Mouse (Mus musculus) gastrocnemius, postnatal 10 days (tissue): ENCODE measurements around the gene Fut1. TPM values are rescaled to one million over a fixed set of nuclear protein-coding genes. Genes with fewer than 3 reads are reported as not detected.
A peak's percentile ranks its signal among the peaks of the same experiment; 100 is the strongest.

Experiments used
- DNase-seq: peaks from one replicate; pipeline ENCODE4 v3.0.0; 2021; ENCODE audit warnings: mixed read lengths
- total RNA-seq, 2 experiments: library from RNA; stranded (reverse); gene quantifications; 2 replicates each; pipeline ENCODE4 v1.2.3; 2021

The Fut1 gene
- total RNA-seq, 2 experiments from 2014 or later, result not detected

DNA sequence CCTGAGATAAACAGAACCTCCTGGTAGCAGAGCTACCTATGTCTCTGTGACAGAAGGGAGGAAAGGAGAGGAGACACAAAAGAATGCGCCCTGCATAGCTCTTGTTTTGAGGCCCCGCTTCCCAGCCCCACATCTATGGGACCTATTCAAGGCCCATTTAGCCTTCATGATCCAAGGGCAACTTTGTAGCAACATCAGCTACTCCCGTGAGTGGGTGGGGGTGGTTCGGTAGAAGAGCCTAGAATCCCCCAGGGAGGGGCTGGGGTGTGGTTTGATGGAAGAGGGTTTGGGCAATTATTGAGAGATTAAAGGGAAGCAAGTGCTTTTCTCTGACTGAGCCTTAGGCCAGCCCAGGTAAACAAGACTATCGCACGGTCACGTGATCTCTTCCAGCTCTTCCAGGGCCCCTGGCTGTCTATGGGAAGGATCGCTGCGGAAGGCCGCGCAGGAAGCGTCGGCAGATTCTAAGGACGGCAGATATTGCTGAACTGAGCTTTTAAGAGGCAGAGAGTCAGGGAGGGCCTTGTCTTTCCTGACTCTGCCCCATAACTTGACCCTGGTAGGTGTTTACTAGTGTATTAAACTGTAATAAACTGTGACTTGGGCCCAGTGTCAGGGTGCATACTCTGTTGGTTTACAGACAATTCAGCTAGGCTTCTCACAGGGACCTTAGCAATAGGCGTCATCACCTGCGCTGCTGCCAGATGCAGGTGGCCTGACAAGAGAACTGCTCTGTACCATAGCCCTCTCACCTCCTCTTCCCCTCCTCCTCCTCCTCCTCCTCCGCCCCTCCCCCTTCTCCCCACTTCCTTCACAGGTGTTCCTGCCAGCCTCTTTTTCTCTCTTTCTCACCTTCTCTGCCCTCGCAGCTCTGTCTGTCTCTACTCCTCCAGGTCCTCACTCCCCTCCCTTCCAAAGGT lies 17.9 kb upstream of the Fut1 start:
- no peak for DNase-seq

DNA sequence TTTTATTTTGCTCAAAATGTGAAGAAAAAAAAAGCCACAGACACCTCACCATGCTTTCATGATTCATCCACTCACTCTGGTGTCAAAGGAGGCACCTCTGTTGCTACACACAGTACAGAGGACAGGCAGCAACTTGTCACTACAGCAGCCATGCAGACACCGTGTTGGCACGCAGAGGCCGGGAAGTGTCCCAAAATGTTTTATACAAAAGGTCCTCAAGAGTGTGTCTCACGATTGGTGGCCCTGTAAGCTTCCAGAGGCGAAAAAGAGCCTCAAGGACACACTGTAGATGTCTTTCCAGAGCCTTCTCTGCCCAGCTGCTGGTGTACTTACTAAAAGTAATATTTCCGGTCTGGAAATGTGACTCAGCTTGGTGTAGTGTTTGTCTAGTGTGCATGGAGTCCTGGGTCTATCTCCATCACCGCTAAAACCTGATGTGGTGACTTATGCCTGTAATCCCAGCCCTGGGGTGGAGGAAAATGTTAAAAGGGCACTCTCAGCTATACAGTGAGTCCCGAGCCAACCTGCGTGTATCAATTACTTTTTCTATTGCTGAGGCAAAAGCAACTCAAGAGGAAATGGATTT lies 11.3 kb upstream of the Fut1 start:
- no peak for DNase-seq

DNA sequence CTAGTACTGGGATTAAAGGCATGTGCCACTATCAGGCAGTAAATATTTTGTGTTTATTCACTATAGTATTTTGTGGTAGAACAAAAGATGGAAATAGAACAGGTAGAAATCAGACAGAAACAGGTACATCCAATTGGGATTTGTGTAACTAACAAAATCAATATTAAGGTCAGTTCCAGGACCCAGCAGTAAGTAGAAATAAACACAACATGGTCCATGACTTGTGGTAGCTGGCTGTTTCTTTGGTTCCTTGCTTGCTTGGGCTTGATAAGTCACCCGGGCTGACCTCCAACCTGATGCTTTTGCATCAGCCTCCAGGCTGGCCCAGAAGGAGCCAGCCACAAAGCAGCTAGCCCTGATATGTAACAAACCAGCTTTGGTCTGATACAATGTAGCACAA lies 7.6 kb upstream of the Fut1 start:
- no peak for DNase-seq

DNA sequence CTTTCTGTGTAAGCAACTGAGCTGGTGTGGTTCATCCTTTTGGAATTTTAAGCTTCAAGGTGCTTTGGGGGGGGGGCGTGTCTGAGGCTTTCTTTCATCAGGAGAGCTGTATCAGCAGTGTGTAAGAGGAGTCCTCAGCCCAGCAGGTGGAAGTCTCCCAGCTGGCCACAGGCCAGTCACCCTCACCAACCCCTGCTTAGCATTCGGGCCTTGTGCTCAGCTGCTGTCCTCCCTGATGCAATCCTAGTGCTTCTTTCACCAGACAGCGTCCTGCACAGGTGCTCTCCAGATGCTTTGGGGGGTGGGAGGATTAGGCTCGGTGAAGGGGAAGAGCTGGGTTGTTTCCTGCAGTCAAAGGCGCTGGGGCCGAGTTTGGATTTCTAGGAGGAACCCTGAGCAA lies 812 bp upstream of the Fut1 start:
- peak; percentile 49 for DNase-seq

DNA sequence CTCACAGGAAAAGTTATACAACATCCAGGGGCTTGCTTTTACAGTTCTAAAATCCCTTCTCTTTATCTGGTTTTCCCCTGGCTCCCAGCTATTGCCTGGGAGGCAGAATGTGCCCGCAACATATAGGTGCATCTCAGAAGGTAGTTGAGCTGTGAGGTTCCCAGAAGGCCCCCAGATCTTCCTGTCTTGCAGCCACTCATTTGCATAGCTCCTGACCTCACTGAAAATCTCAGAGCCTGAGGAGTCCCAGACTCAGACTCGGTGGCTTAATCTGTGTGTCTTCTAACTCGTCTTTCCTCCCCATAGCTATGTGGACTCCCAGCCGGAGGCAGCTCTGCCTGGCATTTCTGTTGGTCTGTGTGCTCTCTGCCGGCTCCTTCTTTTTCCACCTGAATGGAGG lies 1.2 kb downstream of the Fut1 start:
- DNase-seq, result no peak

DNA sequence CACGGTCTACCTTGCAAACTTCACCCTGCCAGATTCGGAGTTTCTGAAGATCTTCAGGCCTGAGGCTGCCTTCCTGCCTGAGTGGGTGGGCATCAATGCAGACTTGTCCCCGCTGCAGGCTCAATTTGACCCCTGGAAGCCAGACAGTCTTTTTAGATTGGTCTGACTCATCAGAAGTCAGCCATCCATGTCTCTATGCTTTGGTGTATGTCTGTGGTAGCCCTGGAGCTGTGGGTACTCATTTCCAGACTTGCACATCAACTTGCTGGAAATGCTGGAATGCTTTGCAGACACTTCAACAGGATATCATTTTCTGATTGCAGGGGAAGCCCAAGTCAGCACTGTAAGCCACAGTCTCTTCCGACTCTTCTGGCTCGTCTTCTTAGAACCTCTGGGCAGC lies 2.5 kb downstream of the Fut1 start:
- no peak for DNase-seq

DNA sequence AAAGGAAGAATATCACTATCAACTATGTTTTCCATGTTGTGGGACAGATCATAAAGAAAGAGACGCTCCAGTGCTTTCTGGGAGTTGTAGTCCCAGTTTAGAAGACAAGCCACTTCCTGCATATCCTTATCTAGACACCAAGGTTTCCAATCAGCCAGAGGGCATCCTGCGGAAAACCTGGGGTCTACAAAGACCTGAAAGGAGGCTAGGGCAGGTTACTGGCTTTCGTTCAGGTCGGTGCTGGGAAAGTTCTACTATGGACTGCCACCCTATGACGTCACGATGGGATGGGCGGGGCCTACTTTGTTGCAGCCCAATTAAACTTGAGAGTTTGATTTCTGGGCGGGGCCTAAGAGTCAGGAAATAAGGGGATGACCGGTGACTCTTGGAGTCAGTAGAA lies 4.4 kb downstream of the Fut1 start, which contains the start of gene Izumo1:
Gene Izumo1, plus strand, starts transcription at position 369 of the 400 bp plus-strand sequence.
- no peak for DNase-seq

DNA sequence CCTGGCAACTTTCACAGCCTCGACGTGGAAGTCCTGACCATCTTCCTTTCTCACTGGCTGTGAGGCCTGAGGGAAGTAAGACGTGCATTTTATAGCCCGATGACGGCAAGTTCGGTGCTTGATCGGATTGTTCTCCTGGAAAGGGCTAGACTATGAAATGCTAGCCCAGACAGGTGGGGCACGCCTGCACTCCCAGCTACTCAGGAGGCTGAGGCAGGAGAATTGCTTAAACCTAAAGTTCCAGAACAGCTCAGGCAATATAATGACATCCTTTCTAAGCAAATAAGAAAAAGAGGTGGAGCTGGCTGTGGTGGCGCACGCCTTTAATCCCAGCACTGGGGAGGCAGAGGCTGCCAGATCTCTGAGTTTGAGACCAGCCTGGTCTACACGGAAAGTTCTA lies 6.4 kb downstream of the Fut1 start:
- no peak for DNase-seq

DNA sequence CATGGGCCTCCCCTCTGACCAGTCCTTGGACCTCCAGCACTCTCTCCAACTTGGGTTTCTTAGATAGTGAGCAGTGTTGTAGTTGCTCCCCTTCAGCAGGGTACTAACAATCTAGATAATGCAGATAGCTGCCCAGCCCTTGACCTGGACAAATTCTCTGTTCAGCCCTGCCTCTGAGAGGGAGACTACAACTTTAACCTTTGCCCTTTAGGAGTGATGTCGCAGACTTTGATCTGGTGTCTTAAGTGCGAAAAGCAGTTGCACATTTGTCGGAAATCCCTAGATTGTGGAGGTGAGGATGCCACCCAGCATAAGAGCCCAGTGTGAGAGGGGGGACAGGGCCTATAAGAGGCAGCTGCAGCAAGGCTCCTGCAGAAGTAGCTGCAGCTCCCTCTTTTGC lies 7.6 kb downstream of the Fut1 start:
- no peak for DNase-seq

DNA sequence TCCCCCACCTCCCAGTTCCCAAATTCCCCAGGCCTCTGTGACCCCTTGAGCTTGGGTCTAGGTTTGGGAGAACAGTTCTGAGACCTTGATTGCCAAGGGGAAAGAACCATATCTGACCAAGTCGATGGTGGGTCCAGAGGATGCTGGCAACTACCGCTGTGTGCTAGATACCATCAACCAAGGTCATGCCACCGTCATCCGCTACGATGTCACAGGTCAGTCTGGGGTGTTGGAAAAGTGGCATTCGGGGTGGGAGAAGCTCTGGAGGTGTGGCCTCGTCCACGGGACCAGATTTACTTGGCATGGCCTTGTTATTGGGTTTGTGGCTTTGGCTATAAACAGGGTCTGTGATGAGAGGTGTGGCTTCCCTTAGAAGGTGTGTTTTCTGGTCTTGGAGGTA lies 8.4 kb downstream of the Fut1 start:
- no peak for DNase-seq

DNA sequence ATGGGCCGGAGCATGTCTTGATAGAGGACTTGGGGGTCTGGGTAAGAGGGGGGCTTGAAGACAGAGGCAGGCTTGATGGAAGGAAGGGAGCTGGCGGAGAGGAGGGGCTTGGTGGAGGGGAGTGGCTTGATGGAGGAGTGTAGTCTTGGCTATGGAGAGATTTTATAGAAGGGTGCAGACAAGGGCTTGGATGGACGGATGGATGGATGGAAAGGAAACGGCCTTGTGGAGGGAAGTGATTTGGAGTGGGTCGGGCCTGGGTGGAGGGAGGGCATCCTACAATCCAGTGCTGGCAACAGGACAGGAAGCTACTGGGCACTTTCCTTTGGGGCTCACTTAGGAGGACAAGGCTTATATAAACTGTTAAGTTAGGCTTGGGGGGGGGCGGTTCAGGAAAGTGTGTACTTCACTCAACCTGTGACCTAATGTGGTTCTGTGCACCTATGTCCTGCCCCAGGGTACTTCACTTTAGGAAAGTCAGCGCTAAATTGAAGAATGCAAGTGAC lies 9.5 kb downstream of the Fut1 start:
- DNase-seq, result no peak

DNA sequence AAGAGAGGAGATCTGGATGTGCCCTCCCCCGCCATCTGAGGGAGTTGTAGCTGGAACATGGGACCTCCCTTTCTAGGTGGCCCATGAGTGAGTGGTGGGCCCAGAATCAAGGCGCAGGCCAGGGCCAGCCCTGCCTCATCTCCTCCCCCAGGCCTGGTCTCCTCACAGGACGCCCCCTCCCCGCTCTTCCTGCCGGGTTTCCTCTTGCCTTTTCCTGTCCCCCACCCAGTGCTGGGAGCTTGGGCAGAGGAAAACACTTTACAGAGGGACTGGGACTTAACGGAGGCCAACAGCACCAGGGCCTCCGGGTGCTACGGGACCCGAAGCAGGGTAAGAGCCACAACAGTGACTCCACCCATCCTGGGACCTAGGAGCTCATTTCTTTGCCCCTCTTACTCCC lies 10.2 kb downstream of the Fut1 start, which contains the start of gene Rasip1:
Gene Rasip1, plus strand, starts transcription at position 228 of the 400 bp plus-strand sequence.
- DNase-seq, result no peak

DNA sequence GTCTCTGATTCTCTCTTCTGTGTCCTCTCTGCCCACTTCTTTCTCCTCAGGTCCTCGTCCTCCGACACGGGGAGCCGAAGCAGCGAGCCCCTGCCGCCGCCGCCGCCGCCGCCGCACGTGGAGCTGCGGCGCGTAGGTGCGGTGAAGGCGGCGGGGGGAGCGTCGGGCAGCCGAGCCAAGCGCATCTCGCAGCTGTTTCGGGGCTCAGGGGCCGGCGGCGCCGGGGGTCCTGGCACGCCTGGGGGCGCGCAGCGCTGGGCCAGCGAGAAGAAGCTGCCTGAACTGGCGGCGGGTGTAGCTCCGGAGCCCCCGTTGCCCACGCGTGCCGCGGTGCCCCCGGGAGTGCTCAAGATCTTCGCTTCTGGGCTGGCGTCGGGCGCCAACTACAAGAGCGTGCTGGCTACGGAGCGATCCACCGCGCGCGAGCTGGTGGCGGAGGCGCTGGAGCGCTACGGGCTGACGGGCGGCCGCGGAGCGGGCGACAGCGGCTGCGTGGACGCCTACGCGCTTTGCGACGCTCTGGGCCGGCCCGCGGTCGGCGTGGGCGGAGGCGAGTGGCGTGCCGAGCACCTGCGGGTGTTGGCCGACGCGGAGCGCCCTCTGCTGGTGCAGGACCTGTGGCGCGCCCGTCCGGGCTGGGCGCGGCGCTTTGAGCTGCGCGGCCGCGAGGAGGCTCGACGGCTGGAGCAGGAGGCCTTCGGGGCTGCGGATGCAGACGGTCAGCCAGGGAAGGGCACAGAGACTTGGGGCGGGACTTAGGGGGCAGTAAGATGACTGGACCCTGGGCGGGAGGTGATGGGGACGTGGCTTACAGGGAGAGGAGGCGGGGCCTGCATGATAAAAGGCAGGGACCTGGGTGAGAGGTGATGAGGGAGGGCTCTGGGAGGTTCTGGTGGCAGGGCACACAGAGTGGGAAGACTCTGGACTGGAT lies 11.5 kb downstream of the Fut1 start:
- peak; percentile 96 for DNase-seq

DNA sequence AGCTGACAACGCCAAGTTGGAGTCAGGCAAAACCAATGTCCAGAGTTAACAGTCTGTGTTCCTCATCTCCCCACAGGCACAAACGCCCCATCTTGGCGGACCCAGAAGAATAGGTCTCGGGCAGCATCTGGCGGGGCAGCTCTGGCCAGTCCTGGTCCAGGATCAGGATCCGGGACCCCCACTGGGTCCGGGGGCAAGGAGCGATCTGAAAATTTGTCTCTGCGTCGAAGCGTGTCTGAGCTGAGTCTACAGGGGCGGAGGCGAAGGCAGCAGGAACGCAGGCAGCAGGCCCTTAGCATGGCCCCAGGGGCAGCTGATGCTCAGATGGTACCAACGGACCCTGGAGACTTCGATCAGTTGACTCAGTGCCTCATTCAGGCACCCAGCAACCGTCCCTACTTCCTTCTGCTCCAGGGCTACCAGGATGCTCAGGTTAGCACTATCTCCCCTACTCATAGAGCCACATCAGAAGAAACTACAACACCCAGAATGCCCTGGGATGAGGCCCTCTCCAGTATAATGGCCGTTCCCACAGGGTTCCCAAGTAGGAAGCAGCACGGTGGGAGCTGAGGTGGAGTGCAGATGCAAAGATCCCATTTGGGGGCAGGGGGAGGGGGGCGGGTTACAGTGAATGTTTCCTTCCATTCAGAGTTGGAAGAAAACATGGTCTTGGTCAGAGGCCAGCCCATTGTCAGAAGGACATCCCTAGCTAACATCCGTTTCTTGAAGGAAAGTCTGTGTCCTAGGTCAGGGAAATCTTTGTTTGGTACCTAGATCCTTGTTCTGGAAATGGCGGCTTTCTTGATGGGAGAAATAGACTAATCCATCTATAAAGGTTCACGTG lies 13.2 kb downstream of the Fut1 start:
- no peak for DNase-seq

DNA sequence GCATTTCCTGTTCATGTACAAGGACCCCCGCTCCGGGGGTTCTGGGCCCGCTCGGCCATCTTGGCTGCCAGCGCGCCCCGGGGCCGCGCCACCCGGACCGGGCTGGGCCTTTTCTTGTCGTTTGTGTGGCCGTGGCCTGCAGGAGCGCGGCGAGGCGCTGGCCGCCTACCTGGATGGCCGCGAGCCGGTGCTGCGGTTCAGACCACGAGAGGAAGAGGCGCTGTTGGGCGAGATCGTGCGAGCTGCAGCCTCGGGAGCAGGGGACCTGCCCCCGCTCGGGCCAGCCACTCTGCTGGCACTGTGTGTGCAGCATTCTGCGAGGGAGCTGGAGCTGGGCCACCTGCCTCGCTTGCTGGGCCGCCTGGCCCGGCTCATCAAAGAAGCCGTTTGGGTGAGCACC lies 15.4 kb downstream of the Fut1 start:
- no peak for DNase-seq

DNA sequence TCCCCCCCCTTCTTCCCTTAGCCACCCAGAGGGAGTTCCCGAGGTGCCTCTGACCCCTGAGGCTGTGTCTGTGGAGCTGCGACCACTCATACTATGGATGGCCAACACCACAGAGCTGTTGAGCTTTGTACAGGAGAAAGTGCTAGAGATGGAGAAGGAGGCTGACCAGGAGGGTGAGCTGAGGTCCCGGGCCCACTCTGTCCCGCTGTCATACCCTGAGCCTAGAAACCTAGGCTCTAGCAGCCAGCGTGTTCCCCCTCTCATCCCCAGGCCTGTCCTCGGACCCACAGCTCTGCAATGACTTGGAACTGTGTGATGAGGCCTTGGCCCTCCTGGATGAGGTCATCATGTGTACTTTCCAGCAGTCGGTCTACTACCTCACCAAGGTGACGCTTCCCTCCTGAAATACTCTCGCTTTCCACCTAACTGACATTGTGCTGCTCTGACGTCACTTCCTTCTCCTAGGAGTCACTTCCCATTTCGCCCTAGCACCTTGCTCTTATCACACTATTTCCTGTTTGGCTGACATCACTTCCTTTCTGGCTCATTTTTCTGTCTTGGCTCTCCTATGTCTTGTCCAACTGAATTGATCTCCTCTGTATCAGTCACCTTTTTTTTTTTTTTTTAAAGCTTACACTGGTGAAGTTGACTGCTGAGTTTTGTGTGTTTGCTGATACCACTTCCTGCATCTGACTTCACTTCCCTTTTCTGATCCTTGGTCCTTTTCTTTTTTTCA lies 18.0 kb downstream of the Fut1 start:
- DNase-seq, result no peak

DNA sequence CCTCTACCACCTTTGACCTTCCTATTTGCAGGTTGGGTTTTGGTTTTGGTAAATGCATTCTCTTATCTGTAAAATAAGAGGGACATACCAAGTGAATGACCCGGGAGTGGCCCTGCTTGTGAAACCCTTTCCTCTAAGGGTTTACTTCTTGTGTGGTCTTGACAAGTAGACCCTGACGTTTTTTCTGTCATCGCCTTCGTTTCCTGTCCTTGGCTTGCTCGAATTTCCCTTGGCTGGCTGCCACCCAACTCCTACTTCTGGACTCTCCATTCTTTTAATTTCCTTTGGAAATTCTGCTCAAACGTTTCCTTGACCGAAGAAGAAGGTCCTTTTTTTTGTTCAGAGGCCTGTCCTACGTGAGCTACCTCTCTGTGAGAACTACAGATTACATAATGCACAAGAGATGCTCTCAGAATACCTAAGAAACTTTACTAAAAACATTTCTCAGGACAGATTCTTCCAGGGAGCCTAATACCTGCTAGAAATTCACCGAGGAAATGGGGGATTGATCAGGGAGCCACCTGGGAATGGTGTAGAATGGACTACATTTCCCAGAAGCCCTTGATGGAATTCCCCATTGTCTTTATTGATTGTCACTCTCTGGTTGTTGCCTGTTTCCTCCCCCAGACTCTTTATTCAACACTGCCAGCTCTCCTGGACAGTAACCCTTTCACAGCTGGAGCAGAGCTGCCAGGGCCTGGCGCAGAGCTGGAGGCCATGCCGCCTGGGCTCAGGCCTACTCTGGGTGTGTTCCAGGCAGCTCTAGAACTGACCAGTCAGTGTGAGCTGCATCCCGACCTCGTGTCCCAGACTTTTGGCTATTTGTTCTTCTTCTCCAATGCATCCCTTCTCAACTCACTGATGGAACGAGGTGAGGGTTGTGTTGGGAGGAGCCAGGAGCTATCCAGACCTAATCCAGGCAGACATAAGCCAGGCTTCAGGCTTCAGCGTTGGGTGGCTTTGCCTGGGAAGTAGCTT lies 18.9 kb downstream of the Fut1 start:
- DNase-seq, result no peak

DNA sequence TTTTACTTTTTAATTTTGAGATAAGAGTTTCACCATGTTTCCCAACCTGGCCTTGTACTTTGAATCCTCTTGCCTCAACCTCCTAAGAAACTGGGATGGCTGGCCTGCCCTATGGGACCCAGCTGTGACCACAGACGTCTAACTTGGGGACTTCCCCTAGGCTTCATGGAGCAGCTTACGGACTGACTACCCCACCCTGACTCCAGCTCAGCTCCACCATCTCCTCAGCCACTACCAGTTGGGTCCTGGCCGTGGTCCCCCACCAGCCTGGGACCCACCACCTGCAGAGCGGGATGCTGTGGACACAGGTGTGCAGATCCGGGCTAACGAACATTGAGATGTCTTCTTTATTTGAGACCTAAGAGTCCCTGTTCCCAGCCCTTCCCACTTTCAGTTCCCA lies 20.6 kb downstream of the Fut1 start:
- DNase-seq, result no peak

DNA sequence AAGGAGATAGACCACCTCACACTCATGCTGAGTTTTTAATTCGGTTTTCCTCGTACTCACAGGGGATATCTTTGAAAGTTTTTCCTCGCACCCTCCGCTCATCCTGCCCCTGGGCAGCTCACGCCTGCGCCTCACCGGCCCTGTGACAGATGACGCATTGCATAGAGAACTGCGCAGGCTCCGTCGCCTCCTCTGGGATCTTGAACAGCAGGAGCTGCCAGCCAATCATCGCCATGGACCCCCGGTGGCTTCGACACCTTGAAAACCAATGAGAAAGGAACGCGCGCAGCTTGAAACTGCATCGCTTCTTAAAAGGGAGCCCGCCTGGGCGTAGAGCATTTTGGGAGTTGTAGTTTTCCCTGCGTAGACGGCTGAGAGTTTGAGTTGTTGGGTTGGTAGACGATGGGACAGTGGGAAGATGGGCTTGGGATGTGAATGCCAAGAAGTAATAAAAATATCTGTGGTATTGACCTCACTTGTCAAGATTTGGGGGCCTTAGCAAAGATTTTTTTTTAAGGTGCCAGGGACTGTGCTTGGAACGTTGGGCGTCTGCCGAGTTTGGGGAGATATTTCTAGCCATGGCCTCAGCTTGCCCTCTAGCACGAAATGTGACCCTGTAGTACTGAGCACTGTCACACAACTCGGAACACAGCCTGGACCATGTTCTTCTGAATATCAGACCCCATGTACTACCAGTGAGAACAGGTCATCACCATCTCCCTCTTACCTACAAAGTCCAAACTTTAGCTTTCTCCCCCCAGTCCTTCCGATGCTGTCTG lies 21.7 kb downstream of the Fut1 start:
- DNase-seq, result peak; percentile 91
